Mouse (Mus musculus): ENCODE measurements at regions not wholly inside any gene's neighbourhood (a gene's known extent, or its start where the extent isn't known, plus 50 kb on each side); places are given as distances from the start of the nearest gene placed in this dataset.

- H3K9me3 ChIP-seq: no peaks in the 10 kb centered on the region
- no peaks in the 10 kb centered on the region for H3K4me1 ChIP-seq
- no peak overlapping the region for H3K4me2 ChIP-seq (replicated peaks)
- 46% methylated on average over 2 of the region's 2 CpGs for WGBS
- H3K9ac ChIP-seq: no peak overlapping the region
- H3K27me3 ChIP-seq: no peaks in the 10 kb centered on the region
- no peak overlapping the region for H3K27ac ChIP-seq
- no peak for ATAC-seq (ENCODE audit: insufficient number of reproducible peaks, insufficient read depth, low FRiP score, low TSS enrichment)
- no peak overlapping the region for H3K4me3 ChIP-seq
- H3K36me3 ChIP-seq: no peaks in the 10 kb centered on the region
Measured at GRCm38 (mm10) chr17:94424811-94425210, 325.0 kb downstream of the Mettl4 start.

GRCm38 (mm10) chr17:94382993-94383392 lies 366.8 kb downstream of the Mettl4 start:
- no peak overlapping the region for H3K27ac ChIP-seq

GRCm38 (mm10) chr17:94335688-94336087 lies 414.1 kb downstream of the Mettl4 start:
- ATAC-seq (ENCODE audit: insufficient number of reproducible peaks, insufficient read depth, low FRiP score, low TSS enrichment): no peak
- Histone ChIP-seq H3K27ac (no peak overlapping the region), H3K4me1 (no peaks in the 10 kb centered on the region), H3K27me3 (no peaks in the 10 kb centered on the region), H3K9me3 (no peaks in the 10 kb centered on the region), H3K4me2 (replicated peaks) (no peak overlapping the region), H3K9ac (no peak overlapping the region), H3K4me3 (no peak overlapping the region), H3K36me3 (no peaks in the 10 kb centered on the region)
- 78% methylated on average over 2 of the region's 2 CpGs for WGBS

More at GRCm38 (mm10) chr17:94382993-94383392, 366.8 kb downstream of the Mettl4 start:
- no peaks in the 10 kb centered on the region for H3K27me3 ChIP-seq
- no peaks in the 10 kb centered on the region for H3K36me3 ChIP-seq
- ATAC-seq (ENCODE audit: insufficient number of reproducible peaks, insufficient read depth, low FRiP score, low TSS enrichment): no peak
- no peak overlapping the region for H3K9ac ChIP-seq
- no peaks in the 10 kb centered on the region for H3K4me1 ChIP-seq
- 93% methylated on average over 2 of the region's 2 CpGs for WGBS
- no peaks in the 10 kb centered on the region for H3K9me3 ChIP-seq
- H3K4me3 ChIP-seq: no peak overlapping the region
- no peak overlapping the region for H3K4me2 ChIP-seq (replicated peaks)

GRCm38 (mm10) chr17:94326179-94326578 lies 423.6 kb downstream of the Mettl4 start:
- Histone ChIP-seq H3K27ac (no peak overlapping the region), H3K36me3 (no peaks in the 10 kb centered on the region), H3K4me1 (0 out of 2 replicates have a peak, but pooled peaks cover 9% of the 10 kb centered on the region), H3K9me3 (no peaks in the 10 kb centered on the region), H3K4me2 (replicated peaks) (no peak overlapping the region), H3K4me3 (no peak overlapping the region), H3K9ac (no peak overlapping the region), H3K27me3 (no peaks in the 10 kb centered on the region)
- ATAC-seq (ENCODE audit: insufficient number of reproducible peaks, insufficient read depth, low FRiP score, low TSS enrichment): no peak
- 18% methylated on average over 2 of the region's 2 CpGs for WGBS

GRCm38 (mm10) chr17:94291221-94291620 lies 458.6 kb downstream of the Mettl4 start:
- WGBS: 91% methylated on average over 3 of the region's 3 CpGs
- ATAC-seq (ENCODE audit: insufficient number of reproducible peaks, insufficient read depth, low FRiP score, low TSS enrichment): no peak

GRCm38 (mm10) chr17:94287612-94288159 lies 462.1 kb downstream of the Mettl4 start:
- Histone ChIP-seq H3K27ac (no peak overlapping the region), H3K4me2 (replicated peaks) (no peak overlapping the region), H3K4me1 (no peaks in the 10 kb centered on the region), H3K4me3 (no peak overlapping the region), H3K9me3 (no peaks in the 10 kb centered on the region), H3K36me3 (no peaks in the 10 kb centered on the region), H3K27me3 (no peaks in the 10 kb centered on the region), H3K9ac (no peak overlapping the region)
- WGBS: 57% methylated on average over 3 of the region's 3 CpGs
- no peak for ATAC-seq (ENCODE audit: insufficient number of reproducible peaks, insufficient read depth, low FRiP score, low TSS enrichment)

More at GRCm38 (mm10) chr17:94291221-94291620, 458.6 kb downstream of the Mettl4 start:
- Histone ChIP-seq H3K27ac (no peak overlapping the region), H3K9ac (no peak overlapping the region), H3K36me3 (no peaks in the 10 kb centered on the region), H3K4me2 (replicated peaks) (no peak overlapping the region), H3K9me3 (no peaks in the 10 kb centered on the region), H3K4me1 (no peaks in the 10 kb centered on the region), H3K4me3 (no peak overlapping the region), H3K27me3 (no peaks in the 10 kb centered on the region)

- Histone ChIP-seq H3K9me3 (no peaks in the 10 kb centered on the region), H3K4me3 (no peak overlapping the region), H3K27ac (no peak overlapping the region), H3K36me3 (no peaks in the 10 kb centered on the region), H3K4me1 (no peaks in the 10 kb centered on the region), H3K27me3 (no peaks in the 10 kb centered on the region), H3K4me2 (replicated peaks) (no peak overlapping the region), H3K9ac (no peak overlapping the region)
- no peak for ATAC-seq (ENCODE audit: insufficient number of reproducible peaks, insufficient read depth, low FRiP score, low TSS enrichment)
Measured at GRCm38 (mm10) chr17:94276851-94277250, 473.0 kb downstream of the Mettl4 start.

- ATAC-seq (ENCODE audit: insufficient number of reproducible peaks, insufficient read depth, low FRiP score, low TSS enrichment): 0 out of 2 replicates have a peak, but pooled peaks have one; percentile 35
- Histone ChIP-seq H3K4me2 (replicated peaks) (no peak overlapping the region), H3K36me3 (no peaks in the 10 kb centered on the region), H3K9ac (no peak overlapping the region), H3K4me1 (no peaks in the 10 kb centered on the region), H3K4me3 (no peak overlapping the region), H3K9me3 (no peaks in the 10 kb centered on the region), H3K27ac (no peak overlapping the region), H3K27me3 (no peaks in the 10 kb centered on the region)
Measured at GRCm38 (mm10) chr17:94269756-94270155, 480.1 kb downstream of the Mettl4 start.

- Histone ChIP-seq H3K9ac (no peak overlapping the region), H3K27me3 (no peaks in the 10 kb centered on the region)
- no peak for ATAC-seq (ENCODE audit: insufficient number of reproducible peaks, insufficient read depth, low FRiP score, low TSS enrichment)
Measured at GRCm38 (mm10) chr17:94255666-94256065, 494.2 kb downstream of the Mettl4 start.

GRCm38 (mm10) chr17:94254801-94255200 lies 495.0 kb downstream of the Mettl4 start:
- no peak overlapping the region for H3K27ac ChIP-seq
- H3K9me3 ChIP-seq: no peaks in the 10 kb centered on the region
- whole genome bisulfite sequencing: 84% methylated on average over 3 of the region's 3 CpGs
- H3K4me2 ChIP-seq (replicated peaks): no peak overlapping the region
- H3K27me3 ChIP-seq: no peaks in the 10 kb centered on the region
- no peak overlapping the region for H3K9ac ChIP-seq
- no peak overlapping the region for H3K4me3 ChIP-seq
- no peaks in the 10 kb centered on the region for H3K36me3 ChIP-seq
- no peaks in the 10 kb centered on the region for H3K4me1 ChIP-seq
- no peak for ATAC-seq (ENCODE audit: insufficient number of reproducible peaks, insufficient read depth, low FRiP score, low TSS enrichment)

More at GRCm38 (mm10) chr17:94255666-94256065, 494.2 kb downstream of the Mettl4 start:
- no peaks in the 10 kb centered on the region for H3K9me3 ChIP-seq
- H3K4me1 ChIP-seq: no peaks in the 10 kb centered on the region
- no peak overlapping the region for H3K27ac ChIP-seq
- no peak overlapping the region for H3K4me3 ChIP-seq
- no peaks in the 10 kb centered on the region for H3K36me3 ChIP-seq
- H3K4me2 ChIP-seq (replicated peaks): no peak overlapping the region

- no peak for ATAC-seq (ENCODE audit: insufficient number of reproducible peaks, insufficient read depth, low FRiP score, low TSS enrichment)
- H3K4me1 ChIP-seq: no peaks in the 10 kb centered on the region
- WGBS: 77% methylated on average over 1 of the region's 1 CpGs
- no peak overlapping the region for H3K4me2 ChIP-seq (replicated peaks)
- H3K27ac ChIP-seq: no peak overlapping the region
- H3K9ac ChIP-seq: no peak overlapping the region
- H3K27me3 ChIP-seq: no peaks in the 10 kb centered on the region
- H3K36me3 ChIP-seq: no peaks in the 10 kb centered on the region
- no peaks in the 10 kb centered on the region for H3K9me3 ChIP-seq
- H3K4me3 ChIP-seq: no peak overlapping the region
Measured at GRCm38 (mm10) chr17:94243821-94244220, 506.0 kb downstream of the Mettl4 start.

GRCm38 (mm10) chr17:94226136-94226535 lies 523.7 kb downstream of the Mettl4 start:
- H3K9me3 ChIP-seq: 0 out of 2 replicates have a peak, but pooled peaks cover 1% of the 10 kb centered on the region
- no peak overlapping the region for H3K4me2 ChIP-seq (replicated peaks)
- no peak overlapping the region for H3K27ac ChIP-seq
- 84% methylated on average over 3 of the region's 3 CpGs for WGBS
- H3K4me1 ChIP-seq: no peaks in the 10 kb centered on the region
- no peak overlapping the region for H3K4me3 ChIP-seq
- no peak overlapping the region for H3K9ac ChIP-seq
- H3K36me3 ChIP-seq: no peaks in the 10 kb centered on the region
- no peaks in the 10 kb centered on the region for H3K27me3 ChIP-seq
- ATAC-seq (ENCODE audit: insufficient number of reproducible peaks, insufficient read depth, low FRiP score, low TSS enrichment): no peak

Measured in embryonic facial prominence, embryonic 12.5 days (tissue).